Mouse (Mus musculus) brain, embryonic 14.5 days (tissue): ENCODE measurements around the gene Rnls.

Source experiments
- CTCF ChIP-seq: fragments of 200-500 bp; IDR thresholded peaks from 2 replicates; pipeline ENCODE4 v1.5.1; 2012; ENCODE audit warnings: inconsistent platforms, mild to moderate bottlenecking, moderate library complexity, borderline replicate concordance; ENCODE audit not compliant: insufficient read depth, insufficient read length; ENCODE audit errors: extremely low read depth
- POLR2A ChIP-seq: fragments of 200-500 bp; IDR thresholded peaks from 2 replicates; pipeline ENCODE4 v1.6.1; 2012; ENCODE audit warnings: mild to moderate bottlenecking, inconsistent platforms, borderline replicate concordance; ENCODE audit not compliant: poor library complexity, insufficient read depth, insufficient read length, severe bottlenecking; ENCODE audit errors: extremely low read depth

GRCm38 (mm10) chr19:33178367-33178766 is 213.7 kb downstream of the Rnls start:
- no peak for TF ChIP-seq POLR2A
- TF ChIP-seq CTCF: no peak
